Mouse (Mus musculus) retina, postnatal 7 days (tissue): ENCODE data around the gene Lonrf2.
A peak's percentile ranks its signal among the peaks of the same experiment; 100 is the strongest.

Experiments
- DNase-seq: peaks from one replicate; pipeline ENCODE4 v3.0.0-alpha.2; 2012; ENCODE audit warnings: low read depth, low spot score

Gene Lonrf2

DNA sequence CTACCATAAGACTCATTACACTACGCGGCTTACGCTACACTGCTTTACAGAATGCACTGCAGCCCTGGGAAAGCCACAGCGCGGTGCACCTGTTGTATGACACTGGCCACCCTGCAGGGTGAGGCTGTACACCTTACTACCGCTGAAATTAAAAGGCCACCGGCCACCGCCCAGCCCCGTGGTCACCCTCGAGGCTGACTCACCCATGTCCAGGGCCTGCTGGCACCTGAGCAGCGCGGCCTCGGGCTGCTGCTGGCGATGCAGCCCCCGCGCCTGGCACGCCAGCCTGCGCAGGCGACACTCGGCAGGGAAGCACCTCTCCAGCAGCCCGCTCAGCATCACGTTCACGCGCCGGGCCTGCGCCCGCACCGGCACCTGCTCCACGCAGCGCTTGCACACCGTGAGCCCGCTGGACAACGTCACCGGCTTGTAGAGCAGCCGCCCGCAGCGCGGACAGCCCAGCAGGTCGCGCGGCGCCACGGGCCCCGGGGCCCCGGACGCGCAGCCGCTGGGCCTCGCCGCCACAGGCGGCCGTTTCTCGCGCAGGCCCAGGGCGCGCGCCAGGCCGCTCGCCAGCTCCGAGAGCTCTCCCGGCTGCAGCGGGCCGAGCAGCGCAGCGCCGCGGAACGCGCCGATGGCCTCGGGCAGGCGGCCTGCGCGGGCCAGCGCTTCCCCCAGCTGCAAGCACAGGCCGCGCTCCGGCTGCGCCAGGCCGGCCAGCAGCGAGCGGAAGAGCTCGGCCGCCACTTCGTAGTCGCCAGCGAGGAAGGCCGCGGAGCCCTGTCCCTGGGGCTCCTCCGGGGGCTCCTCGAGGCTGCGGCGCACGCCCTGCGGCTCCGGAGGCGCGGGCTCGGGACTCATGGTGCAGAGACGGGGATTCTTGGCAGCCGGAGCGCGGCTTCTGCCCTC lies 689 bp downstream of the Lonrf2 start:
- peak; percentile 30 for DNase-seq

- no peak for DNase-seq
Measured at GRCm38 (mm10) chr1:38834899-38835298, 1.6 kb downstream of the Lonrf2 start.

- no peak for DNase-seq
Measured at GRCm38 (mm10) chr1:38824926-38825325, 11.6 kb downstream of the Lonrf2 start.

DNA sequence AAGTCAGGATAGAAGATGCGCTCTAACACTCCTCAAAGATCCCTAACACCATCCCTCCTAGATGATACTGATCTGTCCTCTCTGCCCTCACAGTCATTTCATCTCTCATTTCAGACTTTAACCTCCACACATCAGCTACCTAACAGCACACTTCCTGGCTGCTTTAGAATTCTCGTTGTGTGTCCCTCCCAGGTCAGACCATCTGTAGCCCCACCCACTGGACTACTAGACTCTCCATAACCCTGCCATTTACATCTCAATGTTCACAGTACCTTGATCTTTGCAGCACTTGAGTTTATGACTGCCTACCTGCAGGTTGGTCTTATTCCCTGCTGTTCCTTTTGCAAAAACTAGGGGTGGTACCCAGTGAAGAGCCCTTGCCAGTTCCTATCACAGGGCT lies 12.7 kb downstream of the Lonrf2 start:
- no peak for DNase-seq

GRCm38 (mm10) chr1:38819691-38820090 lies 16.8 kb downstream of the Lonrf2 start:
- no peak for DNase-seq

- DNase-seq = no peak
Measured at GRCm38 (mm10) chr1:38817671-38818070, 18.8 kb downstream of the Lonrf2 start.

- DNase-seq = no peak
Measured at GRCm38 (mm10) chr1:38817268-38817667, 19.2 kb downstream of the Lonrf2 start.

GRCm38 (mm10) chr1:38816306-38816705 lies 20.2 kb downstream of the Lonrf2 start:
- DNase-seq = no peak

- no peak for DNase-seq
Measured at GRCm38 (mm10) chr1:38807121-38807520, 29.4 kb downstream of the Lonrf2 start.

GRCm38 (mm10) chr1:38800402-38800801 lies 36.1 kb downstream of the Lonrf2 start:
- DNase-seq = no peak

DNA sequence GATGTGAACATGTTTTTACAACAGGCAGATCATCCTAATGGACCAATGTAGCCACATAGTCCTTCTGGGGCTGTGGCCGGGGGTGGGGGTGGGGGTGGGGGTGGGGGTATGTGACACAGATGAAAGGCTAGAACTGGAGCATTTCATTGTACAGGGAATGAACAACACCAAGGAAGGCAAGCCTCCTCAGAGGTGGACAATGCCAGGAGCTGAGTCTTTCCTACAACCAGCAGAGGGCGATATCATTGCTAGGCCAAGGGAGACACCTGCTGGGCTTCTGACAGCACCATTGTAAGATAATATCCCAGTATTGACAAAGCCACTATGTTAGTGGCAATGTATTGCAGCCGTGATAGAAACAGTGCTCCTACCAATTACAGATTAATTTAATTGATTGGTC lies 37.2 kb downstream of the Lonrf2 start:
- peak; percentile 44 for DNase-seq

DNA sequence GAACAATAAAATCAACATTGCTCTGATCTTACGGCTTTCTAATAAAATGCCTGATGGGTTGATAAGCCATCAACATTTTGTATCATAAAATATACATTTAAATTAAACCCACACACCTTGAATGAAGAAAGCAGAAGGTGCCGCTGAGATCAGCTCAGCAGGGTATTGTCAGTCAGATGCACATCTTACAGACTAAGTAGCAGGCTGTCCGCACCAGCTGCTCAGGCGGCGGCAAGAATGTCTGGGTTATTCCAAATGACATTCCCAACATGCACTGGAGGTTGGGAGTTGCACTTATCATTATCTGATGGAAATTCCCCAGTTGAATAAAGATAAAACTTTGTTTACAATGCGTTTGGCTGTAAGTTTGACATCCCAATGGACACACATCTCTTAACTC lies 39.6 kb downstream of the Lonrf2 start:
- no peak for DNase-seq

DNA sequence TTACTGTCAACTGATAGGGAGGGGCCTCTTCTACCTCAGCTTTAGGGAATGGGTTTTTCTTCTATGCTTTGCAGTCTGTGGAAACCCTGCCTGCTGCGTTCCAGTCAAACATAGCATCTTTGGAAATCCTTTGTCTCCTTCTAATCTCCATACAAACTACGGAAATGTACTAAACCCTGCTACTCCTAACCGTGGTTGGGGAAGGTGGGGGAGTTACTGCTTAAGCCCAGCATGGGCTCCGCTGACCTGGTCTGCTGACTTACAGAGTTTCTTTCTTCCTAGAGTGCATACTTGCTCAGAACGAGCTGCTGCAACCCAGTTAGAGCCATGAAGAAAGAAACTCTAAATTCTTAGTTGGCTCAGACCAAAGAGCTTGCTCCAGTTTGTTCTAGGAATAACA lies 41.0 kb downstream of the Lonrf2 start:
- no peak for DNase-seq

DNA sequence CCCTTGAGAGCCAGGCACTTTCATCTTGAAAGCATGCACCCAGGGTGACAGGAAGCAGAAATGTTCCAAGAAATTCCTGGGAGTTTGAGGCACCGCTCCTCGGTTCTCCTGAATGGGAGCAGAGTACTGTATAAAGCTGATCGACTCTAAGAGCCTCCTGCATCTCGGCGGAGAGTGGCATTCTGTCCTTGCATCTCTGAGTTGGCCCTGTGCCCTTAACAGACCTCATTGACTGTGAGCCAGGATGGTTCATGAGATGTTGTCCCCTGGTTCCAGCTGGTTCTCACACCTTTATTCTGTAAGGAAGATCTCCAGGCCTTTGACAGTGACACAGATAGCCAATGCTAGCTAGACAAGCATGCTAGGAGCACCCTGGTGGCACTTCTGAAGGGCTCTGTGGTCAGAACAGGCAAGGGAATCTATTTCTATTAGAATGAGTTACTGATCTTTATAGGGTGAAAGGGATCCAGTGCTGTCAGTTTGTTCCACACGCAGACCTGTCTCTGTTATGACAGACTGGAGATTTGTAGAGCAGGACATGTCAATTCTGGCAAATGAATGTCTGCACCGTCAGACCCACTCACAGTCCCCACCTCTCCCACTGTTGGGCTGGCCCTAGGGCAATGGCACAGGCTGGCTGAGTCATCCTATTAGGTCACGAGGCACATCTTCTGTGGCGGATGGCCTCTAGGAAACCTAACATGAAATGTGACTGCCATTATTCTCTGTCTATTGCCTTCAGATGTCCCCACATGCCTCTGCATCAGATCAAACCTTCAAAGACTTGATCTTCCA lies 45.3 kb downstream of the Lonrf2 start:
- DNase-seq = no peak

DNA sequence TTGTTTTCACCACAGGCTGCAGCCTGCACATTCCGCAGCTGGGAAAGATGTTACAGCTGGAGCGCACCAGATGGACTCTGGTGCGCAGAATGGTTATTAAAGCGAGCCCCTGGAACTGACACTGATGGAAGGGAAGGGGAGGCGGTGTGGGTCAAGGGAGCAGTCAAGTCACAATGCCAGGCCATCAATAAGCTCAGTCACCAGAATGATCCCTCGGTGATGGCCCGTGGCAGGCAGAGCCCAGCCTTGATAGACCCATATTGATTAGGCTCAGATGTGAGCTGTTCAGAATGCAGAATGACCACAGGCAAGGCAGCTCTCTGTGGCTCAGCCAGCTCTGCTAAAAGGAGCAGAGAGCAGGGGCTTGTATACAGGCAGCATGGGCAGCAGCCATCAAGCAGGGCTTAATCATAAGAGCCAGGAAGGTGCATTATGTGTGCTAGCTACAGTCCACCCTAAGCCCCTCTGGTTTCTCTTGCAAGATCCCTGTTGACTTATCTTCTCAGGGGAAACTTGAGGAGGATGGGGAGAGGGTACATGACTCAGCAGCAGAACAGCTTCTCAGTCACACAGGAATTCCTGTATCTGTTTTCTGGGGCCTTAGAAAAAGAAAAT lies 46.4 kb downstream of the Lonrf2 start:
- no peak for DNase-seq

- no peak for DNase-seq
Measured at GRCm38 (mm10) chr1:38788904-38789303, 47.6 kb downstream of the Lonrf2 start.

DNA sequence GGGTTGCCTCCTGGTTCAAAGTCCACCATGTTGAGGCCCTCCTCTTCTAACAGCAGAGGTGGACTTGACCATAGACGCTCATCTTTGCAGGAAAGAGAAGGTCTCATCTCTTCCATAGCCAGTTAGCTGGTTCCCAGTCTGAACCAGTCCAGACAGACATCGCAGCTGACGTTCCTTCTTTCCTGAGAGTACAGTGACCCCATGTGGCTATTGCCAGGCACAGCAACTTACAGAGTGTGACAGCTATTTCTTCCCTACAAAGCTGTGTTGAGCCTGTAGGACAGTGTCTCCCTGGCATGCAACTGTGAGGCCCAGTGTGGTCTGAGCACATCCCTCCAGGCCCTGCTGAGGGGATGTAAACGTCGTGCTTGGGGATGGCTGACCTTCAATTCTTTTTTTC lies 49.1 kb downstream of the Lonrf2 start:
- peak; percentile 59 for DNase-seq

DNA sequence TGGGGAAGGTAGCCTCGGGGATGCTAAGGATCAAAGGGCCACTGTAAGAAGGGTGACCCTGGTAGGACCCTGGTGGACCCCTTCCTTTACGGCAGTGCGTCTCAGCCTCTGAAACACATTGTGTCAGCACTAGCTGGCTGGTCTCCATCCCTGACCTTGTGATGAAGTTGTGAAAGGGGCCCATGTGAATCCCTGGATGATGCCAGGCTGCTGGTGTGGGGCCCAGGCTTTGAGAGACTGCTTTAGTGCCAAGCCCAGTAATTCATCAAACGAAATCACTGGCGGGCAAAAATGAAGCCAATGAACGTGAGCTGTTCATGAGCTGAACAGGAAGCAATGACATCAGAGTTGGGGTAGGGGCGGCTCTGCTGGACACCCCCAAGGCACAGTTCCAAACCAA lies 50.2 kb downstream of the Lonrf2 start:
- no peak for DNase-seq

DNA sequence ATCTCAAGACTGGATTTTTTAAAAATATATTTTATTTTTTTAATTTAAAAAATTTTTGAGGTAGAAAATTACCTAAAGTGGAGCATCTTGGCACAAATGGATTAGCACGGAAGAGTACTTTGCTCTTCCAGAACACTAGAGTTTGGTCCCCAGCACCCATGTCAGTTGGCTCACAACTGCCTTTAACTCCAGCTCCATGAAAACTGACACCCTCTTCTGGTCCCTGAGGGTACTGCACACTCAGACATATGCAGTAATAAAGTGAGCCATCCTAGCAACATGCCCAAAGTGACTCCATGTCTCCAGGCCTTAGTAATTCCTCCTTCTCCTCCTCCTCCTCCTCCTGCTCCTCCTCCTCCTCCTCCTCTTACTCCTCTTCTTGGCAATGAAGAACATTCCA lies 58.2 kb downstream of the Lonrf2 start:
- DNase-seq = no peak

DNA sequence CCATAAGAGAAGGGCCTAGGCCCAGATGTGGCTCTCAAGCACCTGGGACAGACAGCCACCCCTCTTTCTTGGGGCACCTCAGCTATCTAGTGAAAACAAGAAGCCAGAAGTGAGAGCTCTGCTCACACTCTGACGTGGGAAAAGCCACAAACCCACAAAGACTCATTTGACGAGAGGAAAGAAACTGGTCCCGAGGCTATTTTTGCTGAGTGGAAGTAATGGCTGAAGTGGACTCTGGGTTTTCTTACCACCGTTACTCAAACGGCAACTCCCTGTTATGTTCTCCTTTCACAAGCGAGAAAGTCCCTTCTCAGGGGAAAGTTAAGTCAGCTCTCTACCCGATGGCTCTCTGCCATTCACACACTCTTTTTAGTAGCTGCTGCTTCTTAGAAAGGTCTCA lies 59.0 kb downstream of the Lonrf2 start:
- DNase-seq = no peak

GRCm38 (mm10) chr1:38775713-38776112 lies 60.8 kb downstream of the Lonrf2 start:
- DNase-seq = no peak

DNA sequence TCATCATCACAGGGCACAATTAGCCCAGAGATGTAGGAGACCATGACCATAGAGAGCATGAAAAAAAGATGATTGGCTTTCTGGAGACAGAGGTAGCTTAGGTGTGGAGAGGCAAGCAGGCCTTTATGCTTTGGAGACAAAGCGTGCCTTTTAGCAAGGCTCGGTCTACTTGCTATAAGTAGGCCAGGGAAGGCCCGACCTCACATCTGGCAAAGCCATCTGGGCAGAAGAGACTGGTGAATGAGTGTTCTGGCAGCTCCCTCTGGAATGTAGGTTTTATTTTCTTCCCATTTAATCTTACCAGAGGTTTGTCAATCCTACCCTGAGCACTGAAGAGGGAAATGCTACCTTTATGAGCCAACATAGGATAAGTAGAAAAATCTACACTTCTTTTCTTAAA lies 65.8 kb downstream of the Lonrf2 start:
- no peak for DNase-seq
